Mouse (Mus musculus): ENCODE data around the gene Mob2. TPM values are rescaled to one million over a fixed set of nuclear protein-coding genes. Genes with fewer than 3 reads are reported as not detected.

The Mob2 gene
- polyA plus RNA-seq (2012; rRNA removed): 35.8 and 47.0 TPM in 2 replicates

DNA sequence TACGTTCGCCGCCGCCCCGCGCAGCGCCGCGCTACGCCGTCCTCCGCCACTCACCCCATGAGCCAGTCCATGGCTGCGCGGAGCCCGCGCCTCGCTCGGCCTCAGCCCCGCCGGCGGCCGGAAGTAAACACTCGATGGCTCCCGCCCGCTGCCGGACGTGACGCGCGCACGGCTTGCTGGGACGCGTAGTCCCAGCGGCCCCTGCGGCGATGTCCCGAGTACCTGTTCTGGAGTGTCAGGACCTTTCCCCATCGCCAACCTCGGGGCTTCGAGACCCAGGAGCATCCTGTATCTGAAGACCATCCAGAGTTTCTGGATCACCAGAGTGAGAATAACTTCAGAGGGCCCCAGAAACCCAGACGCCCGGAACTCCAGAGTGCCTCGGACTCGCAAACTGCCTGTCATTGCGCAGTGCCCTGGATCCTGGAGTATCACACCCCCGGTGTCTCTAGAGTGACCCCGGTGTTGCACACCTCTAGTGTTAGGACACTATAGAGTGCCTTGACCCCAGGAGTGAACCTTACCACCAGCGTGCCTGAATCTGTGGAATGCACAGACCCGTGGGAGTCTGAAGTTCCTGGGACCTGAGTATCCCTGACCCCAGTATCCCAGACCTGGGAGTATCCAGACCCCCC lies at the start of gene Mob2:
Gene Mob2 (minus strand): TSS at position 135 of the 635 bp plus-strand sequence.

DNA sequence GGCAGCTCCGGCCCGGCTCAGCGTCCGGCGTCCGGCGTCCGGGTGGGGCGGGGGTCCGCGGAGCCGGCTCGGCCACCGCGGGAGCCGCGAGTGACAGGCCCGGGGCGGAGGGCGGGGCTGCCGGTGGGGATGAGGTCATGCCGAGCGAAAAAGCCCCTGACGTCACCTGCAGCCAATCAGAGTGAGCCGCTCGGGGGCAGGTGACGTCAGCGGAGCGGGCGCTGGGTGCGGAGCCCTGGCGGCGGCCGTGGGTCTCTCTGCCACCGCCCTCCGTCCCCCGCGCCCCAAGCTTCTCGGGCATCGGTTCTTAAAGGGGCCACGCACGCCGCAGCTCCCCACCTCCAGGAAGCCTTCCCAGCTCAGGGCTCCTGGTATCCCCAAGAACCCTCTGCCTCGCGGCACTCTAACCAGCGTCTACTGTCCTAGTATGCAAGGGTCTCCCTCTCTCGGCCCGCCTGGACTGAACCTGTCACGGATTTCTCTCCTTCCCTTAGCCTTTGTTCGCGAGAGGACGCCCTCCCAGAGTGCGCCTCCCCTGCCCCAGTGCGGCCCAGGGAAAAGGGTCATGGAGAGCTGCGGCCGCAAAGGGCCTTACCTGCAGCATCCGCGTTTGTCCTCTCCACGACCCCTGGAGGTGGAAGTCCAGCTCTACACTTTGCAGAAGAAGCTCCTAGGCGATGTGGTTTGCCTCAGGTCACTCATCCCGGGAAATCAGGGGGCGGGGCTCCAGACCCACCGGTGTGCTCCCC lies 34.5 kb upstream of the Mob2 start, which contains the start of gene Dusp8:
Gene Dusp8 (minus strand): TSS at position 661 of the 749 bp plus-strand sequence.

Other genes with a start within 250 kb of the Mob2 start
- gene Muc5b, start 222.0 kb downstream of the Mob2 start, polyA plus RNA-seq (2012; rRNA removed): 0.15 and 0.16 TPM in 2 replicates
- 82.8 and 103 TPM in 2 replicates for gene Tollip, start 142.6 kb downstream of the Mob2 start, polyA plus RNA-seq (2012; rRNA removed)
- 0.89 and 1.2 TPM in 2 replicates for gene Brsk2, start 111.3 kb downstream of the Mob2 start, polyA plus RNA-seq (2012; rRNA removed)
- 12.1 and 13.0 TPM in 2 replicates for gene Dusp8, start 34.8 kb upstream of the Mob2 start, polyA plus RNA-seq (2012; rRNA removed)
- gene Gm45618, start 59.7 kb upstream of the Mob2 start, polyA plus RNA-seq (2012; rRNA removed): not detected in 2 replicates
- gene Gm39115, start 75.0 kb upstream of the Mob2 start, polyA plus RNA-seq (2012; rRNA removed): not detected in 2 replicates
- not detected in 2 replicates for gene Gm45337, start 83.5 kb upstream of the Mob2 start, polyA plus RNA-seq (2012; rRNA removed)
- gene Gm29735, start 96.0 kb upstream of the Mob2 start, polyA plus RNA-seq (2012; rRNA removed): not detected in 2 replicates
- not detected in 2 replicates for gene Gm4553, start 104.7 kb upstream of the Mob2 start, polyA plus RNA-seq (2012; rRNA removed)
- gene Krtap5-2, start 114.9 kb upstream of the Mob2 start, polyA plus RNA-seq (2012; rRNA removed): not detected in 2 replicates
- gene Gm10153, start 129.3 kb upstream of the Mob2 start, polyA plus RNA-seq (2012; rRNA removed): not detected in 2 replicates
- gene Krtap5-3, start 140.3 kb upstream of the Mob2 start, polyA plus RNA-seq (2012; rRNA removed): not detected in 2 replicates
- gene Gm7579, start 150.8 kb upstream of the Mob2 start, polyA plus RNA-seq (2012; rRNA removed): not detected in 2 replicates
- not detected in 2 replicates for gene Krtap5-5, start 168.9 kb upstream of the Mob2 start, polyA plus RNA-seq (2012; rRNA removed)
- not detected in 2 replicates for gene Gm40460, start 180.0 kb upstream of the Mob2 start, polyA plus RNA-seq (2012; rRNA removed)
- not detected in 2 replicates for gene Gm2431, start 197.3 kb upstream of the Mob2 start, polyA plus RNA-seq (2012; rRNA removed)
- not detected in 2 replicates for gene Gm4559, start 213.3 kb upstream of the Mob2 start, polyA plus RNA-seq (2012; rRNA removed)
- not detected in 2 replicates for gene Krtap5-1, start 236.1 kb upstream of the Mob2 start, polyA plus RNA-seq (2012; rRNA removed)
- gene Krtap5-4, start 242.5 kb upstream of the Mob2 start, polyA plus RNA-seq (2012; rRNA removed): not detected in 2 replicates

Data from ovary, adult 2 months (tissue).